Mouse (Mus musculus): ENCODE measurements at regions not wholly inside any gene's neighbourhood (a gene's known extent, or its start where the extent isn't known, plus 50 kb on each side); places are given as distances from the start of the nearest gene placed in this dataset.
A peak's percentile ranks its signal among the peaks of the same experiment; 100 is the strongest.

DNA sequence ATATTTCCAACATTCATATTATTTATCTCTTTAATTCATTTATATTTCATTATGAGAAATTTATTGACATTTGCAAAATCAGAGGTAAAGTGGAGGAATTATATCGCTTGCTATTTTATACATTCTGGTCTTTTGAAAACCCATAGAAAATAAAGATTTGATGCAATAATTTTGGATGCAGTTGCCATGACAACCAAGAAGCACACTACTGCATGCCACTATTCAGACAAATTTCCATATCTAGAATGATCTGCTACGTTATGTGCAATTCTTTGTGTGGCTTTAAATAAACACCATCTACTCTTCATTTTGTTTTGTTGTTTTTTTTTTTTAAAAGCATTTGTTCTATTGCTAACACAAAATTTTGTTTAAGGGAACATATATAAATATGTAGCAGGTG lies 474.4 kb downstream of the Pcdh18 start:
- TF ChIP-seq CTCF (IDR thresholded peaks at IDR 0.05) = no peak
- no peak for ATAC-seq
- CTCF ChIA-PET = no interaction called here

DNA sequence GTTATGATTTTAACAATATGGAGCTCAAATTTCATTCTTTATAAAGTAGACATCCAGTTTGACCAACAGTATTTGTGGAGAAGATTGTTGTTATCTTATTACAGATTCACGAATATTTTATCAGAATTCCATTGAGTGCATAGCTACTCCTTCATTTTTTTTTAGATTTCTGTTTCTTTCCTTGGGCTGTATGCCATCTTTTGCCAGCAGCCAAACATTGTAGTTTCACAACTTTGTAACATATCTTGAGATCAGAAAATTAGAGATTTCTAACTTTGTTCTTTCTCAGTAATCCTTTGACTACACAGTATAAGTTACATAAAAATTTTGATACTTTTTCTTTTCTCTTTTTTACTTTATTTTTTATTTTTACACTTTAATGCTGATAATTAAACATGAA lies 478.8 kb downstream of the Pcdh18 start:
- H3K27me3 ChIP-seq = no peaks in the 10 kb centered on the region
- no peak for DNase-seq (ENCODE audit: low read depth, low spot score)
- TF ChIP-seq CTCF (IDR thresholded peaks at IDR 0.05) = no peak
- no peak for ATAC-seq
- ChIA-PET POLR2A (no interaction called here), CTCF (no interaction called here)
- in situ Hi-C loops (cut with MboI; ENCODE audit: low pct_unique_long_range_greater_than_20kb) = no loop called here

More for the DNA sequence above, 474.4 kb downstream of the Pcdh18 start:
- H3K27me3 ChIP-seq = no peaks in the 10 kb centered on the region
- POLR2A ChIA-PET = no interaction called here
- DNase-seq (ENCODE audit: low read depth, low spot score) = no peak
- in situ Hi-C loops (cut with MboI; ENCODE audit: low pct_unique_long_range_greater_than_20kb) = no loop called here

DNA sequence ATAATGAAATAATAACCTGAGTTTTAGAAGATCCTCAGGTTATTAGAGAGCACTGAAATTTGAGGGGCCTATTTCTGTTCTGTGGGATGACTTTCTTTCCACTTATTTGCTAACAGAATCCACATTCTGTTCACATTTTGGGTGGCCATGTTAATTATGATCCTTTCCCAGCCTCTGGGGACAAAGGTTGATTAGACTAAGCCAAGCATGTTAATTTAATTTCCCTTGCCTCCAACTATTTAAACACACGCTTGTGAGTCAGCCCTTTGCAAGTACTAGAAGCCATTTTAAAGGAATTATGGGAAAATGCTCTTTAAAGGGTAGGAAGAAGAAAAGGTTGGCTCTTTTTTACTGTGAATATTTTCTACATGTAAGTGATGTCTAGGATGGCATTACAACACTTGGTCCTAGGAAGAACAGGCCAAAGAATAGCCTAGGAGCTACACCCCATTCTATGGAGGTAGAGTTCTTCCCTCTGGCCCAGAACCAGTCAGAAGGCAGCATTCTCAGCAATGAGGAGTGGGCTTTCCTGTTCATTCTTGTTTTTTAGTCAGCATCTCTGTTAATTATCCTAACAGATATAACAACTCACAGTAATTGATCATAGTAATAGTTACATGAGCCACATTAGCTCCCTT lies 482.7 kb downstream of the Pcdh18 start:
- ChIA-PET CTCF (interaction anchor here (1.1 to 1.3 kb wide), 2 partner anchors 10 to 12 kb away, joined by 3 read pairs; no protein-coding TSS in a partner anchor), POLR2A (no interaction called here)

DNA sequence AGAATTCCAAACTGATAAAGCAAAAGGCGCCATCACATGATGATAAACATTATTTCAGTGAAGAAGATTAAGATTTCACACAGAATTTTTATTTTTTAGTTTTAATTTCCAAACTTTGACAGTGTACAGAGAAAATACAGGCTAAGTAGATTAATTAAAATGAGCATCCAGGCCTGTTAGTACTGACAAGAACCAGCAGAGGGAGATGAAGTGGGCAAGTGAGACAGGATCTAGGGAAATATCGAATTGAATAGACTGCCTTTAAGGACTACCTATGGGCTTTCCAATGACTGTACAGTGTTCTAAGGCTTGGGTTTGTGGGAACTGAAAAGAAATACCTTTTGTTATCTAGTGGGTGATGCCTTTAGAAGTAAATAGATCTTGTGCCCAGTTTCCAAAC lies 491.1 kb downstream of the Pcdh18 start:
- in situ Hi-C loops (cut with MboI; ENCODE audit: low pct_unique_long_range_greater_than_20kb) = loop anchor here (10.0 to 25.0 kb wide), 2 partner anchors 809 to 1896 kb away; no protein-coding TSS in a partner anchor
- peak; percentile 54 for TF ChIP-seq CTCF (IDR thresholded peaks at IDR 0.05)

More for the DNA sequence above, 482.7 kb downstream of the Pcdh18 start:
- TF ChIP-seq CTCF (IDR thresholded peaks at IDR 0.05) = no peak
- no peak for DNase-seq (ENCODE audit: low read depth, low spot score)
- in situ Hi-C loops (cut with MboI; ENCODE audit: low pct_unique_long_range_greater_than_20kb) = loop anchor here (25.0 kb wide), 1 partner anchor 1888 kb away; no protein-coding TSS in a partner anchor
- H3K27me3 ChIP-seq = no peaks in the 10 kb centered on the region
- ATAC-seq = no peak

More for the DNA sequence above, 491.1 kb downstream of the Pcdh18 start:
- ChIA-PET CTCF (no interaction called here), POLR2A (no interaction called here)
- ATAC-seq (no peak), DNase-seq (ENCODE audit: low read depth, low spot score) (no peak)
- no peaks in the 10 kb centered on the region for H3K27me3 ChIP-seq
